Mouse (Mus musculus) heart, embryonic 16.5 days (tissue): ENCODE data around the gene Tab2. TPM values are rescaled to one million over a fixed set of nuclear protein-coding genes. Genes with fewer than 3 reads are reported as not detected.

Experiments
- ATAC-seq: fragments of 200-750 bp; cut with Nextera tagmentation; replicated peaks from 2 replicates; pipeline ENCODE4 v1.8.0; 2017; ENCODE audit warnings: moderate number of reproducible peaks; ENCODE audit not compliant: insufficient read depth, low FRiP score; ENCODE audit errors: extremely low read depth
- H3K27ac ChIP-seq: fragments of 300-500 bp; sonication (generic); 2 replicates; pipeline ENCODE4 v1.5.1; 2014; ENCODE audit warnings: mild to moderate bottlenecking, low read length, control low read depth, moderate library complexity
- H3K27me3 ChIP-seq: fragments of 300-500 bp; sonication (generic); 2 replicates; pipeline ENCODE4 v1.6.1; 2014; ENCODE audit warnings: low read length, mixed read lengths; ENCODE audit not compliant: control insufficient read depth, insufficient read depth
- H3K36me3 ChIP-seq: fragments of 300-500 bp; sonication (generic); 2 replicates; pipeline ENCODE4 v1.6.1; 2014; ENCODE audit not compliant: control insufficient read depth, insufficient read depth
- H3K4me1 ChIP-seq: fragments of 300-500 bp; sonication (generic); 2 replicates; pipeline ENCODE4 v1.6.1; 2014; ENCODE audit warnings: low read length, mixed read lengths; ENCODE audit not compliant: control insufficient read depth, insufficient read depth
- H3K4me2 ChIP-seq: fragments of 300-500 bp; sonication (generic); 2 replicates; pipeline ENCODE4 v1.6.1; 2014; ENCODE audit warnings: low read depth, mild to moderate bottlenecking, control low read depth, low read length
- H3K4me3 ChIP-seq: fragments of 300-500 bp; sonication (generic); 2 replicates; pipeline ENCODE4 v1.5.1; 2014; ENCODE audit warnings: mild to moderate bottlenecking, control low read depth, low read length
- H3K9ac ChIP-seq: fragments of 300-500 bp; sonication (generic); 2 replicates; pipeline ENCODE4 v1.6.1; 2014; ENCODE audit warnings: low read length, control low read depth
- H3K9me3 ChIP-seq: fragments of 300-500 bp; sonication (generic); replicated peaks from 2 replicates; pipeline ENCODE4 v1.6.1; 2016; ENCODE audit warnings: low read length; ENCODE audit not compliant: control insufficient read depth
- WGBS: fragments of 180-500 bp; shearing (Covaris S2); extraction: QIAGEN DNeasy Blood & Tissue Kit; methylation state at CpG from one replicate; pipeline ENCODE4 v1.1.7; 2014; 5-methylcytosine and 5-hydroxymethylcytosine counted together
- polyA plus RNA-seq: library from polyadenylated mRNA; unstranded; fragments of >200 nt; fragmentation: Nextera tagmentation; extraction: Ambion mirVana; gene quantifications from 2 replicates; pipeline ENCODE4 v1.2.1, GENCODE M21; 2015

Gene Tab2
- polyA plus RNA-seq, 1 experiment from 2014 or later: 15.1 TPM

DNA sequence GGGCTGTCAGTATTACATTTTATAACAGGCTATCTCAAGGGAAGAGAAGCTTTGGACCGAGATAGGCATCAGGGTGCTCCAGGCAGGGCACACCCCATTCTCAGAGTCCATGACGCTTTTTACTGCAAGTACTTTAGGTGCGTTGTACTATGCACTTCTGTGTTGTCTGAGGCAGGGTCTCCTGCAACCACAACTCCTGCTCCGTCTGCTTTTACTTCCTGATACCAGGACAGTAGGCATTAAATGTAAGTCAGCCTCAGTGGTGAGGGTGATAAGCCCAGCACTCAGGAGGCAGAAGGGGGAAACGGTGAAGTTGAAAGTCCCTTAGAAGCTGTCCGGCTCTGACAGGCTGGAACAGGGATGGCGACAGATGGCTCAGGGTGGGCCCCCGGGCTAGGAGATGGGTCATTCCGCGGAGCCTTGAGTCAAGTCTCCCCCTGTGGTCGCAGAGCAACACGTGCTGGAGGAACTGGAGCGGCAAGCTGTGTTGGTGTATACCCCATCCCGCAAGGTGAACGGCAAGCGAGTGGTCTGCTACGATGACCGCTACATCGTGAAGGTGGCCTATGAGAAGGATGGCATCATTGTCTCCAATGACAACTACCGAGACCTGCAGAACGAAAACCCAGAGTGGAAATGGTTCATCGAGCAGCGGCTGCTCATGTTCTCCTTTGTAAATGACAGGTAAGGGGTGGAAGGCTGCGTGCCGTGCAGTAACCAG lies 93.9 kb downstream of the Tab2 start:
- Histone ChIP-seq H3K9ac (no peak overlapping the region), H3K9me3 (no peaks in the 10 kb centered on the region), H3K4me1 (no peaks in the 10 kb centered on the region), H3K4me2 (no peak overlapping the region), H3K36me3 (no peaks in the 10 kb centered on the region), H3K27me3 (no peaks in the 10 kb centered on the region; the same call in 1 of the 2 replicates), H3K4me3 (no peak overlapping the region), H3K27ac (no peak overlapping the region)
- 88% methylated on average over 25 of the region's 25 CpGs for WGBS
- no peak for ATAC-seq

DNA sequence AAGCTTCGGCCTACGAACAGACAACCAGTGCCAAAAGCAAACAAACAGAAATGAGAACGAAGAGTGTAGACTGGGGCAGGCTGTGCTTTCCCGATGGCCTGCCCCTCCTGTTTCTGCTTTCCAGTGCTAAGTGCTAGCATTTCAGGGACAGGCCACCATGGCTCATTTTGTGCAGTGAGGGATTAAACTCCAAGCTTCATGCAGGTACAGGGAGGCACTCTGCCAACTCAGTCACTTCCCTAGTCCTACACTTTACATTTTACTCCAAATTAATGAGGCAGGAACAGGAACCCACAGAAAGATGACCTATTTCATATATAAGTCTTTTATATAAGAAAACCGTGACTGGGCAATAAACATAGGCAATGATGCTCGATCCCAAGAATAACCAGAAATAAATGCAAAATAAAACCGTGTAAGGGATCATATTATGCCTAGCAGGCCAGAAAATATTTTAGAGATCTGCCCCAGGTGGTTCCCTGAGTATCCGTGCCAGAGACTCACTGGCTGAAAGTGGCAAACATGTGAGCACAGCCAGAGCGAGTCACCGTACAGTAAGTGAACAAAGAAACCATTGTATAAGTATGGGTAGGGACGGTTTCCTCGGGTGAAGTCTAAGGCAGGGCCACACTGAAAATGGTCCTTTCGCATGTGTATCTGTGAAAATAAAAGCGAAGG lies 94.6 kb downstream of the Tab2 start:
- no peak overlapping the region for H3K27ac ChIP-seq
- WGBS: 83% methylated on average over 14 of the region's 14 CpGs

DNA sequence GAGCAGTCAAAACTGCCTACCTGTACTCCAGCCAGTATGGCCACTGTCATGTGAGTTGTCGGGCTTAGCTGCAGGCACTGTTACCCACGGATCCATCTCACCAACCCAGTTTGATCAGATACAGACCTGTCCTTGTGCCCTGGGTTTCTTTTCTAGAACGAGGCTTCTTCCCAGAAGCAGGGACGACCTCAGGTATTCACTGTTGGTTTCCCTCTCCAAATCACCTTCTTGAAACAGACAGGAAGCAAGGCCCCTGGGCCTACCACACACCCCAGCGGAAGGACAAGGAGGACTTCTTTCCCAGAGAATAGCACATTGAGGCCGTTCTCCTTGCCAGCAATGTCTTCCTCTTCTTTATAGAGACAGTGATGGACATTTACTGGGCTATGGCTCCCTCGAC lies 95.5 kb downstream of the Tab2 start:
- no peak overlapping the region for H3K9ac ChIP-seq
- no peaks in the 10 kb centered on the region for H3K27me3 ChIP-seq
- H3K4me1 ChIP-seq: no peaks in the 10 kb centered on the region
- no peaks in the 10 kb centered on the region for H3K36me3 ChIP-seq
- H3K4me3 ChIP-seq: no peak overlapping the region
- no peaks in the 10 kb centered on the region for H3K9me3 ChIP-seq
- 77% methylated on average over 7 of the region's 7 CpGs for WGBS
- H3K27ac ChIP-seq: no peak overlapping the region
- no peak overlapping the region for H3K4me2 ChIP-seq
- no peak for ATAC-seq

More for the DNA sequence above, 94.6 kb downstream of the Tab2 start:
- ATAC-seq: no peak
- Histone ChIP-seq H3K4me2 (no peak overlapping the region), H3K4me3 (no peak overlapping the region), H3K4me1 (no peaks in the 10 kb centered on the region), H3K36me3 (no peaks in the 10 kb centered on the region), H3K27me3 (no peaks in the 10 kb centered on the region), H3K9ac (no peak overlapping the region), H3K9me3 (no peaks in the 10 kb centered on the region)

Other genes with a start within 250 kb of the Tab2 start
- gene Katna1, start 230.2 kb downstream of the Tab2 start, polyA plus RNA-seq: 34.1 and 45.5 TPM in 2 replicates
- 85.6 and 99.2 TPM in 2 replicates for gene Ginm1, start 163.4 kb downstream of the Tab2 start, polyA plus RNA-seq
- 28.1 and 34.1 TPM in 2 replicates for gene Ppil4, start 163.3 kb downstream of the Tab2 start, polyA plus RNA-seq
- gene Zc3h12d, start 123.8 kb downstream of the Tab2 start, polyA plus RNA-seq: 0.34 and 0.38 TPM in 2 replicates